Mouse (Mus musculus): ENCODE results near the gene Hoxd8.

- no peak for TF ChIP-seq CTCF (IDR thresholded peaks at IDR 0.05; ENCODE audit: borderline replicate concordance, control insufficient read depth, extremely low read depth, insufficient read depth, low read length, poor library complexity)
- no peak for TF ChIP-seq POLR2A (IDR thresholded peaks at IDR 0.05; ENCODE audit: control insufficient read depth, extremely low read depth, insufficient read depth, low read length, poor library complexity)
These were observed 3.8 kb upstream of the Hoxd8 start for GRCm38 (mm10) chr2:74700546-74701112.
